Mouse (Mus musculus) MEL (cell line): ENCODE results near the gene Bex3. TPM values are rescaled to one million over a fixed set of nuclear protein-coding genes. Genes with fewer than 3 reads are reported as not detected.

Experiments used
- DNase-seq: peaks from one replicate; pipeline ENCODE4 v3.0.0; 2011; ENCODE audit warnings: low read depth, low spot score
- H3K27ac ChIP-seq: 2 replicates; pipeline ENCODE4 v1.5.1; 2012; ENCODE audit warnings: low read depth, mild to moderate bottlenecking, control low read depth, low read length, moderate library complexity; ENCODE audit not compliant: control insufficient read depth
- H3K27me3 ChIP-seq, 2 experiments: fragments of 150-350 bp in 1 of 2; sonication (generic) in 1 of 2; 2 replicates each; pipeline ENCODE4 v1.6.1; 2012; ENCODE audit warnings: low read length in 2 of 2, mild to moderate bottlenecking in 2 of 2, improper control_type of control experiment in 1 of 2, moderate library complexity in 1 of 2; ENCODE audit not compliant: insufficient read depth in 2 of 2, control insufficient read depth in 1 of 2
- H3K36me3 ChIP-seq, 2 experiments: 2 replicates each; pipeline ENCODE4 v1.6.1; 2012 to 2014; ENCODE audit warnings: low read length in 2 of 2, improper control_type of control experiment in 1 of 2, inconsistent platforms in 1 of 2, mild to moderate bottlenecking in 1 of 2; ENCODE audit not compliant: insufficient read depth in 2 of 2, control insufficient read depth in 1 of 2
- H3K4me1 ChIP-seq, 2 experiments: fragments of 150-350 bp in 1 of 2; sonication (generic) in 1 of 2; 2 replicates each; pipeline ENCODE4 v1.6.1; 2012; ENCODE audit warnings: low read length in 2 of 2, improper control_type of control experiment in 1 of 2, mild to moderate bottlenecking in 1 of 2; ENCODE audit not compliant: insufficient read depth in 2 of 2, control insufficient read depth in 1 of 2
- H3K4me3 ChIP-seq, 2 experiments: fragments of 150-350 bp in 1 of 2; sonication (generic) in 1 of 2; 2 replicates each; pipeline ENCODE4 v1.5.1; 2012; ENCODE audit warnings: low read depth in 2 of 2, low read length in 2 of 2, mild to moderate bottlenecking in 2 of 2, moderate library complexity in 2 of 2, control low read depth in 1 of 2, improper control_type of control experiment in 1 of 2; ENCODE audit not compliant: control insufficient read depth in 1 of 2, insufficient read depth in 1 of 2
- H3K79me2 ChIP-seq: 2 replicates; pipeline ENCODE4 v1.6.1; 2012; ENCODE audit warnings: mild to moderate bottlenecking, low read length, moderate library complexity; ENCODE audit not compliant: control insufficient read depth, poor library complexity, insufficient read depth
- H3K9ac ChIP-seq: 2 replicates; pipeline ENCODE4 v1.6.1; 2012; ENCODE audit warnings: low read depth, mild to moderate bottlenecking, control low read depth, low read length, moderate library complexity; ENCODE audit not compliant: control insufficient read depth, poor library complexity, severe bottlenecking
- H3K9me3 ChIP-seq: fragments of 150-350 bp; sonication (generic); replicated peaks from 2 replicates; pipeline ENCODE4 v1.6.1; 2012; ENCODE audit warnings: mild to moderate bottlenecking, low read length, improper control_type of control experiment, moderate library complexity; ENCODE audit not compliant: insufficient read depth
- BHLHE40 ChIP-seq: IDR thresholded peaks from 2 replicates; pipeline ENCODE4 v1.6.1; 2012; ENCODE audit warnings: low read depth, mild to moderate bottlenecking, inconsistent platforms, low read length, improper control_type of control experiment, borderline replicate concordance
- CHD2 ChIP-seq: IDR thresholded peaks from 2 replicates; pipeline ENCODE4 v1.6.1; 2011; ENCODE audit warnings: low read length, improper control_type of control experiment
- CTCF ChIP-seq, 3 experiments: IDR thresholded peaks in 2 of 3; conservative IDR thresholded peaks in 1 of 3; 2 replicates each; pipeline ENCODE4 v1.5.1; 2011 to 2012; ENCODE audit warnings: low read length in 3 of 3, low read depth in 2 of 3, mild to moderate bottlenecking in 2 of 3, improper control_type of control experiment in 1 of 3, inconsistent platforms in 1 of 3, mixed read lengths in 1 of 3, moderate library complexity in 1 of 3; ENCODE audit not compliant: control insufficient read depth in 1 of 3, insufficient read depth in 1 of 3, poor library complexity in 1 of 3, severe bottlenecking in 1 of 3
- E2F4 ChIP-seq: IDR thresholded peaks from 2 replicates; pipeline ENCODE4 v1.6.1; 2011; ENCODE audit warnings: low read depth, low read length, improper control_type of control experiment, borderline replicate concordance
- ELF1 ChIP-seq: IDR thresholded peaks from 2 replicates; pipeline ENCODE4 v1.6.1; 2014; ENCODE audit warnings: low read depth, mild to moderate bottlenecking, inconsistent platforms, low read length, improper control_type of control experiment, moderate library complexity
- ETS1 ChIP-seq: IDR thresholded peaks from 2 replicates; pipeline ENCODE4 v1.6.1; 2012; ENCODE audit warnings: low read depth, mild to moderate bottlenecking, inconsistent platforms, low read length, improper control_type of control experiment, moderate library complexity
- GATA1 ChIP-seq: IDR thresholded peaks from 2 replicates; pipeline ENCODE4 v1.6.1; 2011; ENCODE audit warnings: low read depth, low read length, improper control_type of control experiment
- HCFC1 ChIP-seq: IDR thresholded peaks from 2 replicates; pipeline ENCODE4 v1.6.1; 2012; ENCODE audit warnings: low read depth, mild to moderate bottlenecking, inconsistent platforms, low read length, improper control_type of control experiment, moderate library complexity
- JUND ChIP-seq: IDR thresholded peaks from 2 replicates; pipeline ENCODE4 v1.6.1; 2011; ENCODE audit warnings: low read depth, mild to moderate bottlenecking, improper control_type of control experiment, low read length
- KAT2A ChIP-seq: conservative IDR thresholded peaks from 2 replicates; pipeline ENCODE4 v1.6.1; 2012; ENCODE audit warnings: low read depth, low read length, improper control_type of control experiment, inconsistent platforms
- MAFK ChIP-seq: IDR thresholded peaks from 2 replicates; pipeline ENCODE4 v1.6.1; 2011; ENCODE audit warnings: low read depth, mild to moderate bottlenecking, low read length, improper control_type of control experiment, borderline replicate concordance
- MAX ChIP-seq: IDR thresholded peaks from 2 replicates; pipeline ENCODE4 v1.6.1; 2011; ENCODE audit warnings: low read length, improper control_type of control experiment
- MAZ ChIP-seq: IDR thresholded peaks from 2 replicates; pipeline ENCODE4 v1.6.1; 2012; ENCODE audit warnings: low read depth, mild to moderate bottlenecking, inconsistent platforms, low read length, improper control_type of control experiment
- MYC ChIP-seq: IDR thresholded peaks from 2 replicates; pipeline ENCODE4 v1.6.1; 2011; ENCODE audit warnings: low read depth, mild to moderate bottlenecking, low read length, improper control_type of control experiment, moderate library complexity
- NELFE ChIP-seq: IDR thresholded peaks from 2 replicates; pipeline ENCODE4 v1.6.1; 2011; ENCODE audit warnings: low read depth, low read length, improper control_type of control experiment
- POLR2A ChIP-seq, 2 experiments: IDR thresholded peaks; 2 replicates each; pipeline ENCODE4 v1.6.1; 2011 to 2012; ENCODE audit warnings: low read length in 2 of 2, mild to moderate bottlenecking in 2 of 2, control low read depth in 1 of 2, improper control_type of control experiment in 1 of 2, low read depth in 1 of 2, moderate library complexity in 1 of 2; ENCODE audit not compliant: control insufficient read depth in 1 of 2, insufficient read depth in 1 of 2, poor library complexity in 1 of 2
- RAD21 ChIP-seq: IDR thresholded peaks from 2 replicates; pipeline ENCODE4 v1.6.1; 2011; ENCODE audit warnings: mild to moderate bottlenecking, low read depth, low read length, improper control_type of control experiment
- RCOR1 ChIP-seq: IDR thresholded peaks from 2 replicates; pipeline ENCODE4 v1.6.1; 2012; ENCODE audit warnings: low read depth, mild to moderate bottlenecking, inconsistent platforms, low read length, improper control_type of control experiment
- SMC3 ChIP-seq: IDR thresholded peaks from 2 replicates; pipeline ENCODE4 v1.6.1; 2011; ENCODE audit warnings: low read depth, low read length, improper control_type of control experiment
- TCF12 ChIP-seq: IDR thresholded peaks from 2 replicates; pipeline ENCODE4 v1.6.1; 2014; ENCODE audit warnings: low read depth, mild to moderate bottlenecking, inconsistent platforms, low read length, improper control_type of control experiment, moderate library complexity
- UBTF ChIP-seq: IDR thresholded peaks from 2 replicates; pipeline ENCODE4 v1.6.1; 2012; ENCODE audit warnings: low read depth, mild to moderate bottlenecking, inconsistent platforms, low read length, improper control_type of control experiment, moderate library complexity, borderline replicate concordance; ENCODE audit not compliant: insufficient read depth
- USF1 ChIP-seq: IDR thresholded peaks from 2 replicates; pipeline ENCODE4 v1.6.1; 2014; ENCODE audit warnings: low read depth, mild to moderate bottlenecking, inconsistent platforms, low read length, improper control_type of control experiment, moderate library complexity
- ZC3H11A ChIP-seq: IDR thresholded peaks from 2 replicates; pipeline ENCODE4 v1.6.1; 2012; ENCODE audit warnings: low read depth, mild to moderate bottlenecking, inconsistent platforms, low read length, improper control_type of control experiment
- ZKSCAN1 ChIP-seq: IDR thresholded peaks from 2 replicates; pipeline ENCODE4 v1.6.1; 2012; ENCODE audit warnings: low read depth, mild to moderate bottlenecking, inconsistent platforms, low read length, improper control_type of control experiment, moderate library complexity
- ZMIZ1 ChIP-seq: IDR thresholded peaks from 2 replicates; pipeline ENCODE4 v1.6.1; 2012; ENCODE audit warnings: low read depth, mild to moderate bottlenecking, inconsistent platforms, low read length, improper control_type of control experiment, moderate library complexity
- polyA plus RNA-seq, 2 experiments: library from polyadenylated mRNA; stranded (reverse) in 1 of 2; unstranded in 1 of 2; fragments of >175 nt in 1 of 2; fragments of >200 nt in 1 of 2; gene quantifications; 2 replicates each; pipeline versions ENCODE4 v1.2.1 to v1.2.4; 2012; ENCODE audit warnings: low replicate concordance in 2 of 2, low read depth in 1 of 2; ENCODE audit not compliant: insufficient read length in 2 of 2, insufficient read depth in 1 of 2, missing spikeins in 1 of 2
- total RNA-seq: library from RNA; depleted of rRNA; stranded (reverse); fragments of 300-350 nt; gene quantifications from 2 replicates; pipeline ENCODE4 v1.2.3, GENCODE M21; 2012

Gene Bex3
- total and polyA plus RNA-seq, 3 experiments: 153 to 326 TPM; not detected in 1

- peaks cover 2 to 4% of the 10 kb centered on the region in 2 experiments for H3K27me3 ChIP-seq
- no peak overlapping the region for H3K9ac ChIP-seq
- H3K9me3 ChIP-seq: no peaks in the 10 kb centered on the region
- TF ChIP-seq E2F4: no peak
- no peak for TF ChIP-seq MAFK
- TF ChIP-seq NELFE: no peak
- TF ChIP-seq, all 39 proteins: peak for 0
- H3K79me2 ChIP-seq: no peaks in the 10 kb centered on the region
- peaks cover 0 to 3% of the 10 kb centered on the region in 2 experiments; a peak in 1 of 4 replicates for H3K4me1 ChIP-seq
- H3K36me3 ChIP-seq: peaks cover 0 to 3% of the 10 kb centered on the region in 2 experiments; a peak in 1 of 4 replicates
- H3K4me3 ChIP-seq: no peak overlapping the region
- H3K27ac ChIP-seq: no peak overlapping the region
- DNase-seq: no peak
Measured at GRCm38 (mm10) chrX:136277577-136277976, 7.5 kb downstream of the Bex3 start.

- Histone ChIP-seq H3K4me3 (no peak overlapping the region), H3K9me3 (no peaks in the 10 kb centered on the region), H3K27me3 (peaks cover 2 to 4% of the 10 kb centered on the region in 2 experiments), H3K27ac (no peak overlapping the region), H3K36me3 (peaks cover 0 to 3% of the 10 kb centered on the region in 2 experiments; a peak in 1 of 4 replicates), H3K79me2 (no peaks in the 10 kb centered on the region), H3K4me1 (peaks cover 0 to 3% of the 10 kb centered on the region in 2 experiments; a peak in 1 of 4 replicates), H3K9ac (no peak overlapping the region)
- DNase-seq: no peak
- TF ChIP-seq ELF1: no peak
- TF ChIP-seq KAT2A: no peak
- TF ChIP-seq HCFC1: no peak
- TF ChIP-seq JUND: no peak
- TF ChIP-seq CHD2: no peak
- no peak for TF ChIP-seq E2F4
- no peak for TF ChIP-seq MYC
- no peak for TF ChIP-seq RAD21
Measured at GRCm38 (mm10) chrX:136278401-136278800, 8.3 kb downstream of the Bex3 start.

DNA sequence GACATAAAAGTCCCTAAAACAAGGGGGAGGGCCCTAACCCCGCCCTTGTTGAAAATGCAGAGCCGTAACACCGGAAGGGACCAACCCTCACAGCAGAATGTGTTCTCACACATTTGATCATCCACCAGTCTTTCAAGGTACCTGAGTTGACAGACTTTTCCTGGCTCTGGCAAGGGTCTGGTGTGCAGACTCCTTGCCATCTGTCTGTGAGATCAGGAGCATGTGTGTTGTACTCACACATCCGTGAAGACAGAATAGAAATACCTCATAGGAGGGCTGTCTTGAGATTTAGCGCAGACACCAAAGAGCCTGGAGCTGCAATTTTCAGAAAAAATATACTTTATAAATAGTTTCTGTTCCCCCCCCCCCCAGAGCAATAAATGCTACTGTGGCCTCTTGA is 9.4 kb downstream of the Bex3 start:
- H3K27ac ChIP-seq: no peak overlapping the region
- peaks cover 2 to 4% of the 10 kb centered on the region in 2 experiments for H3K27me3 ChIP-seq
- peaks cover 0 to 2% of the 10 kb centered on the region in 2 experiments; a peak in 1 of 4 replicates for H3K4me1 ChIP-seq
- DNase-seq: no peak
- H3K9ac ChIP-seq: no peak overlapping the region
- no peaks in the 10 kb centered on the region for H3K79me2 ChIP-seq
- no peak overlapping the region for H3K4me3 ChIP-seq
- TF ChIP-seq RAD21 (no peak), ZKSCAN1 (no peak), MAZ (no peak), CHD2 (no peak), MAX (no peak), UBTF (no peak), POLR2A (IDR thresholded peaks at IDR 0.05; ENCODE audit: control insufficient read depth in 1 of 2, insufficient read depth in 1 of 2, low read depth in 1 of 2, low read length in 2 of 2, poor library complexity in 1 of 2) (no peak), GATA1 (no peak), CTCF (IDR thresholded peaks at IDR 0.05 in 2 of 3, conservative IDR thresholded peaks at IDR 0.05 in 1 of 3; ENCODE audit: control insufficient read depth in 1 of 3, insufficient read depth in 1 of 3, low read depth in 2 of 3, low read length in 3 of 3, poor library complexity in 1 of 3, severe bottlenecking in 1 of 3) (no peak), ZC3H11A (no peak), RCOR1 (no peak), ETS1 (no peak), NELFE (no peak), TCF12 (no peak), SMC3 (no peak), KAT2A (no peak), BHLHE40 (no peak), ZMIZ1 (no peak), USF1 (no peak)
- TF ChIP-seq, all 39 proteins: peak for 0
- Histone ChIP-seq H3K36me3 (peaks cover 0 to 3% of the 10 kb centered on the region in 2 experiments; a peak in 1 of 4 replicates), H3K9me3 (no peaks in the 10 kb centered on the region)
